Mouse (Mus musculus): ENCODE measurements around the gene Misp.

Misp gene

GRCm38 (mm10) chr10:79856280-79856679 is 35.5 kb downstream of the Misp start:
- DNase-seq, result no peak

DNA sequence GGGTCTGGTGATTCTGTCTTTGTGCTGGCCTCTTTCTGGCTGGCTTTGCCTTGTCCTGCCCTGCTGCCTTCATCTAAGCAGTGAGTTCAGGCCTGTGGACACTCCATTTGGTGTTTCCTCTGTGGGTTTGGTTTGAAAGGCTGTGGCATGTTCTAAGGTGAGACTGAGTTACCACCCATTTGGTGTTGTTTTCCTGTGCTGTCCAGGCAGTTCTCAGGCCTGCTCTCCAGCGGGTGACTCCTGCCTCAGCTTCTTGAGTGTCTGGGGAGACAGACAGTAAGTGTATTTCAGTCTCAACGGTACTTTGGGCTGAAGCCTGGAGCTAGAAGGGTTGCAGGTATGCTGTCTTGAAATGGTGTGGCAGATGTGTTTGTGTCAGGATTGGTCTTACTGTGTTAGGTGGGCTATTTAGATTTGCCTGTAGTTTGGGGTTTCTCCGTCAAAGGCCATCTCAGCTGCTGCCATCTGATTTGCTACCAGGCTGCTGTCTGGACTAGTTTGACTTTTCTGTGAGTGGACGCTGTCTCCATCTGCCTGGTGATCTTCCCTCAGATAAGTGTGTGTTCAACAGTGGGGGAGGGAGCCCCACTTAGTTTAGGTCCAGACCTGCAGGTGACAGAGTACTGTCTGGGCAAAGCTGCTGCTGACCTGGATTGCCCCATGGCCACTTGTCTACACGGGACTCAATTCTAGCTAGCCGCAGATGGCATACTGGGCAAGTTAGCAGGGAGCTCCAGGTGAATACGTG is 36.1 kb downstream of the Misp start:
- DNase-seq, result peak; percentile 33

DNA sequence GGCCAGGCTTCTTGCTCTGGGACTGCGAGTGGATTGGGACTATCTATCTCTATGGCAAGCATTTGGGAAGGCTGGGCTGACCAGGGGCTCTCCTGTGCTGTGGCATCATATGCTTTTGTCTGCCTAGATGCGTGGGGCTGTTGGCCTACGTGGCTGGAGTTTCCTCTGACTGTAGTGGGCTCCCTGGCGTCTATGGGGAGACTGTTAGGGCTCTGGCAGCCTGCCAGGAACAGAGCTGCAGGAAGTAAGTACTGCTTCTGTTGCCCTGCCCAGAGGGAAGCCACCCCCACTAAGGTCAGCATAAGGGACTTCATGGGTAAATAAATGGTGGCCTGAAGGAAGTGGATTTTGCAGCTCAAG is 36.6 kb downstream of the Misp start:
- peak; percentile 82 for DNase-seq

GRCm38 (mm10) chr10:79857894-79858293 is 37.1 kb downstream of the Misp start:
- DNase-seq, result no peak

DNA sequence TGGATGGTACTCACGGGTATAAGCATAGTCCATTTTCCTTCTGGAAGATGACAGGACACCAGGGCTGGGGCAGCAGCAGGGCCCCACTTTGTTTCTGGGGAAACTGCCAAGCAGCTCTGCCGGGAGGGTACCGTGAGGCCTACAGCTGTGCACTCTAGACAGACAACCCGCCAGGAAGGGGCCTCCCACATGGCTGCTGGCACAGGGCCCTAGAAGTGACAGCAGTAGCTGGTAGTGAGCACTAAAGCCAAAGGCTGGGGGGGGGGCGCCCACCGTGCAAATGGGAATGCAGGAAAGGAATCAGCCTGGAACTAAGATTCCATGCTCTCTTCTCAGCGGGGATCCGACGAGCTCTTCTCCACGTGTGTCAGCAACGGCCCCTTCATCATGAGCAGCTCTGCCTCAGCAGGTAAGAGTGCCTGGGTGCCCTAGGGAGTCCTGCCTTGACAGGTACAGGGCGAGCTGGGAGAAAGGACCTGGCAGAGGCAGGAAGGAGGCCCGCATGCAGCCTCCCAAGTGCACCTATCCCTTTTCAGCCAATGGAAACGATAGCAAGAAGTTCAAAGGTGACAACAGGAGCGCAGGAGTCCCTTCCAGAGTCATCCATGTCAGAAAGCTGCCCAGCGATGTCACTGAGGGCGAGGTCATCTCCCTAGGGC is 37.8 kb downstream of the Misp start:
- DNase-seq, result peak; percentile 73

DNA sequence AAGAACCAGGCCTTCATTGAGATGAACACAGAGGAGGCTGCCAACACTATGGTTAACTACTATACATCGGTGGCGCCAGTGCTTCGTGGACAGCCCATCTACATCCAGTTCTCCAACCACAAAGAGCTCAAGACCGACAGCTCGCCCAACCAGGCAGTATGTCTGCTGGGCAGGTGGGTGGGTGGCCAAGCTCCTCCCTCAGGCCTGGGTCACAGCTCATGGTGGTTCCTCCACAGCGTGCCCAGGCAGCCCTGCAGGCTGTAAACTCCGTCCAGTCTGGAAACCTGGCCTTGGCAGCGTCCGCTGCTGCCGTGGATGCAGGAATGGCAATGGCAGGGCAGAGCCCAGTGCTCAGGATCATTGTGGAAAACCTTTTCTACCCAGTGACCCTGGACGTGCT is 38.3 kb downstream of the Misp start:
- DNase-seq, result peak; percentile 36

- peak; percentile 24 for DNase-seq
Observed at GRCm38 (mm10) chr10:79860079-79860911, 39.5 kb downstream of the Misp start.

DNA sequence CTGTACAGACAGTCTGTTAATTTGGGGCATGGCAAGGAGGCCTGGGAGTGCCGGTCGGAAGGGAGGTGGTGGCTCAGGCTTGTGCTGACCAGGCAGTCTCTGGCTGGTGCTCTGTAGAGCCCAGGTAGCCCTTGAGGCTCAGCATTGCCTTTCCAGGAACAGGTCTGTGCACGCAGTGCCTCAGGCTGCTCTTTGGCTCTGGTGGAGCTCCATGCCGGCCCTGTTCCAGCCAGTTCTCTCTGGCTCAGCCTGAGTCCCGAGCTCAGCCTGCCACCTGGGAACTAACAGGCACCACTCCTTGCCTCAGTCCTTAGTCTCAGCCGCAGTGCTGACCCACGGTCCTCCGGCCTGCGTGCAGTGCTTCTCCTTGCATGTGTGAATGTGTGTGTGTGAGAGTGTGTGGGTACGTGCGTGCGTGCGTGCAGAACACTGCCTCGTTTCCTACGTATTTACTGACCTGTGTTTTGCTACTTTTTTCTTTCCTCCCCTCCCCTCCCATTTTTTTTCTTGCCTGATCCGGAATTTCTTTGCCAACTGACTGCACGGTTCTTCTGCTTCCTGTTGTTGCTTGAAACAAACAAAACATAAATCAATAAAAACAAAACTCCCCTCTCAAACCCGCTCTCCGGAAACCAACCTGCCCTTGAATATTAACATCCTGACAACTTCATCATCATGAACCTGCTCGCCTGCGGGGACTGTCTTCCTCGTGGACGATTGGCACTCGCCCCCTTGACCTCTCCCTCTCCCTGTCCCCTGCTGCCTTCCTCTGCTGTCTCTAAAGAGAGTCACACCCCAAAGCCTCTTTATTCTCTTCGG is 40.6 kb downstream of the Misp start:
- peak; percentile 85 for DNase-seq

- no peak for DNase-seq
Observed at GRCm38 (mm10) chr10:79862049-79862788, 41.4 kb downstream of the Misp start.

- DNase-seq, result no peak
Observed at GRCm38 (mm10) chr10:79862925-79863324, 42.1 kb downstream of the Misp start.

DNA sequence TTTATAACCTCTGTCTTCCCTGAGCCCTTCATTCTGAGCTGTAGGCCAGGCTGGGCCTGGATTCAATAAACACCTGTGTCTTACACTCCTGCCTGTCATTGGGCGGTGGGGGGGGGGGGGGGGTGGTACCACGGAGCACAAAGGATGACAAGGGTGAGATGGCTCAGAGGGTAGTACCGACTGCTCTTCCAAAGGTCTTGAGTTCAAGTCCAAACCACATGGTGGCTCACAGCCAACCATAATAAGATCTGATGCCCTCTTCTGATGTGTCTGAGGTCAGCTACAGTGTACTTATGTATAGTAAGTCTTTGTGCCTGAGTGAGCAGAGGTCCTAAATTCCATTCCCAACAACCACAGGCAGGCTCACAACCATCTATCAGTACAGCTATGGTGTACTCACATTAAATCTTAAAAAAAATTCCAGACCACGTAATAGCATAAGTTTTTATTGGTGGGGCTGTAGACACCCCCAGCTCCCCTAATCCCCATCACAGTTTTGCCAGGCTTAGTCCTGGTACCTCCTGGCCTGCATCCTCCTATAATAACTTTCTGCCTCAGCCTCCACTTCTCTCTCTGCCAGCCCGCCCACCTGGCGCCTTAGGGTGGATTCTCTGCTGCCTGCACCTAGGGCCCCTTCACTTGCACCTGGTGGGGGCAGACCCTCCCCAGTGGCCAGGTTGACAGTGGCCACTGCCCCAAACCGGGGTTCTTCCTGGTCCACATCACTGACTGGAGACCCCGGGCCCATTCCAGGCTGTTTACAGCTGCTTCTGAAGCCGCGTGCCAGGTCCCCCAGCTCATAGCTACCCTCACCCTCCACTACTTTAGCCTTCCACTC is 43.8 kb downstream of the Misp start:
- no peak for DNase-seq

DNA sequence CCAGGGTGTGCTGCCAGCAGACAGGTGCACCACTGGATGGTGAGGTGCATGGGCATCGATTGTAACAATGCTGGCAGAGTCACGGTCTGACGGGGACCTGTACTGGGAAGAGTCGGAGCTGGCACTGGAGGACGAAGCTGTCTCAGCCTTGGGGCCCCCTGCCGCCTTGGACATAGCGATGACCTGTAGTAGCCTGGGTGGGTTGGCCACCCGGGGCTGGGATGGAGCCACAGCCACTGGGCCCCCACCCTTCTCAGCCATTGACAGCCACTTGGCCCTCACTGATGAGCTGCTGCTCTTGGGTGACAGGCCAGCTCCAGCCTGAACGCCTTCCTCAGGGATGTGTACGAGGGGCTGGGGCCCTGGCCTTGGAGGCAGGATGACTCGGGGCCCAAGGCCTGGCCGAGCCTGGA is 44.4 kb downstream of the Misp start:
- DNase-seq, result no peak

DNA sequence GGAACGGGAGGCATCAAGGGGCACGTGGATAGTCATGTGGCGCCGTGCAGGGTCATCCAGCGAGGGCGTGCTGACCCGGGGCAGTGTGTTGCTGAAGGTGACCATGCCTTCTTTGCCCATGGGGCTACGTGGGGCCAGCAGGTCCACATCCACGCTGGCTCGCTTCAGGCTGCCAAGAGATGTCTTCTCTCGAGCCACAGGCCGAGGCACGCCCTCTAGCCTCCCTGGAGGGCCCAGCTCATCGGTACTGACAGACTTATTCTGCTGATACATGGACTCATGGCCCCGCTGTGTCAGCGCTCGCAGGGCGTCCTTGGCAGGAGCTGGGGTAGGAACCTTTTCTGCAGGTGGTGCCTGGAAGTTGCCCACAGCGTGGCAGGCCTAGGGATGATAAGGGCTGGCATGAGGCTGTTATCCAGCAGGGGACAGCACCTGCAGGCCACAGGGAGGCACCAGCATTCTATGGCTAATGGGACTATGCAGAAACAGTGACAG is 45.1 kb downstream of the Misp start:
- DNase-seq, result peak; percentile 85

DNA sequence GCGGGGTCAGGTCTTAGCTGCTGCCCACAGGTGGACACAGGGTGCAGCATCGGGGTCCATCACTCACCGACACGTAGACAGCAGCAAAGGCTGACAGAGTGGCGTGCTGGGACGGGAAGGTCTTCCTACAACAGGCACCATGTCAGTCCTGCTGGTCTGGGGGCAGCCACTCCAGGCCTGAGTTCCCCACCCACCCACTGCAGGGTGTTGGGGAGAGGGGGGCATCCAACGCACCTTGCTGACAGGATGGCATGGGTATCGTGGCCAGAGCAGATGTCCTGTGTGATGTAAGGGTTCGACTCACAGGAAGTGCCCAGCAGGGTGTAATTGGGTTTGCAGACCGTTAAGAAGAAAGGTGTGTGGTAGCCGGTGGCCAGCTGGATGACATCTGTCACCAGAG is 45.8 kb downstream of the Misp start:
- DNase-seq, result no peak

GRCm38 (mm10) chr10:79871845-79872244 is 51.1 kb downstream of the Misp start:
- no peak for DNase-seq

DNA sequence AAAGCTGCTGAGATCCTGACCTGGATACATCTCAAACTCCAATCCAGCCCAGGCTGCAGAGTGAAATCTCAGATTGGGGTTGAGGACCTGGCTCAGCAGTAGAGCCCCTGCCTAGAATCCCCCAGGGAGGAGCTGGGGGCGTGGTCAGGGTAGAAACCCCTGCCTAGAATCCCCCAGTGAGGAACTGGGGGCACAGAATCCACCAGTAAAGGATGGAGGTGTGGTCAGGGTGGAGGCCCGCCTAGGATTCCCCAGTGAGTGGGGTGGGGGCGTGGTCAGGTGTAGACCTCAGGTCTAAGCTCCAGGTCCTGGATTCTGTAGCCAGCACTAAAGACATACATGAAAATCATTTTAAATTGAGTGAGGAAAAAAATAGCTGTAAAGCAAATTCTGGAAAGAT is 52.1 kb downstream of the Misp start:
- no peak for DNase-seq

- no peak for DNase-seq
Observed at GRCm38 (mm10) chr10:79873313-79873712, 52.5 kb downstream of the Misp start.

DNA sequence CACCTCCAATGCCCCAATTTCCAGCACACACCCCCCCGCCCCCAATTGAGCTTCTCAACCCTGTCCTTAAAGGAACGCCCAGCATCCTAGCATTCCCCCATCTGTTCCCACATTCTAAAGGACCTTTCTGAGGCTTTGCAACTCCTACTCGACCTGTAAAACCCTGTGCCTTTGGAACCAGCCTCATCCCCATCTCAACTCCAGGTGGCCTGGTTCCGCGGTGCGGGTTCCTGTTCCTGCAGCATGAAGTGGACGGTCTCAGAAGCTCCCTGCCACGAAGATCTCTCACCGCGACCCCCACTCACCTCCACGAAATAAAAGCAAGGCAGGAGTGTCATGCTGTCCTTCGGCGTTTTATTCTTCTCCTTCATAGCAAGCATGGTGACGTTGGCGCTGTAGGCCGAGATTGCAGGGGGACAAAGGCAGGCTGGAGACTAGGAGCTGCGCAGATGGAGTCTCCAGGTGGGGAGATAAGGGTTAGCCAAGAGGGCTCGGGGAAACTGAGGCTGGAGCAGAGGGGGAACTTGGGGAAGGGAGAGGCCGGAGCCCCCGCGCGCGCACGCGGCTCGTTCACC is 53.0 kb downstream of the Misp start:
- no peak for DNase-seq

DNA sequence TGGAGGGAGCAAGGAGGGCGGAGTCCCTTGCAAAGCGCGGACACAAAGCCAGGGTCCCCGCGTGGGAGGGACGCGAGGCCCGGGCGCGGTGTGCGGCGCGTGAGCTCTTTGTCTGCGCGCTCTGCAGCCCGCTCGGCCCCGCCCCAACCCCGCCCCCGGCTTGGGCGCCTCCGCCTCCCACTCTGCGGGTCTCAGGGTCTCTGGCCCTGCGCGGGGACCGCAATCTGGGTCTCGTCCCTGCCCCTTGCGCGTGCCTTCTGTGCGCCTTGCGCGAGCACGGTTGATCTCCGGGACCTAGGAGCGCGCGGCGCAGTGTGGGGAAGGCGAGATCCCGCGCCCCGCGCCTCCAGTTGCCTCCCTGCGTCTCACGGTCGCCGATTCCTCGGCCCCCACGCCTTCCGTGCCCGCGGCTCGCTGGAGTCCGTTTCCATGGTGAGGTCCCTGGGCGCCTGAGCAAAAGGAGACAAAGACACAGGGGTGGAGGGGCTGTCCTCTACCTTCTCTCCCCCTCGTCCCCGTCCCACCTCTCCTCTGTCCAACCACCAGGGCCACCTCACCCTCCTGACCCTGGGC is 53.6 kb downstream of the Misp start, which contains the start of the genes Prtn3 and Plppr3:
Gene Prtn3 (plus strand): TSS at position 187 of the 573 bp plus-strand sequence.
Gene Plppr3 (minus strand): TSS at position 345 of the 573 bp plus-strand sequence.
- DNase-seq, result no peak

DNA sequence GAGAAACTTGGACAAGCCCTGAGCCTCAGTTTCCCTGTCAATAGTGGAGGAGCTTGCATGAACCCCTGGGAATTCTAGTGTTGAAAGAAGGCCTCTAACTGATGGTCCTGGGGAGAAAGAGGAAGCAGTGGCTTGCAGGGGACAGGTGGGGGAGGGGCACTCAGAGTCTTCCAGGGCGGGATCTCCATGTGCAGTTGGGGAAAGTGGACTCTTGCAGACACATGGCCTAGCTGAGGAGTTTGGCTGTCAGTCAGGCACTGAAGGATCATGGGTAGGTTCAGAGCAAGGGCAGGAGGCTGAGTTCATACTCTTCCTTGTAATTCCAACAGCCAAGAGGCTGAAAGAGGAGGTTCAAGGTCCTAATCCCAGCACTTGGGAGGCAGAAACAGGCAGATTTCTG is 56.4 kb downstream of the Misp start:
- DNase-seq, result no peak
